Mouse (Mus musculus) lung, adult 2 months (tissue): ENCODE data around the gene Sirt1. TPM values are rescaled to one million over a fixed set of nuclear protein-coding genes. Genes with fewer than 3 reads are reported as not detected.

ENCODE experiments used
- DNase-seq: peaks from one replicate; pipeline ENCODE4 v3.0.0; 2022
- H3K4me1 ChIP-seq: fragments of 200-500 bp; 2 replicates; pipeline ENCODE4 v1.6.1; 2011; ENCODE audit warnings: low read length; ENCODE audit not compliant: control insufficient read depth, insufficient read depth
- H3K4me3 ChIP-seq: fragments of 200-500 bp; replicated peaks from 2 replicates; pipeline ENCODE3; 2011; ENCODE audit warnings: low read depth, mild to moderate bottlenecking, control low read depth, low read length; ENCODE audit errors: extremely low read depth
- CTCF ChIP-seq: fragments of 200-500 bp; IDR thresholded peaks from 2 replicates; pipeline ENCODE4 v1.5.1; 2011; ENCODE audit warnings: mild to moderate bottlenecking, low read length, control low read depth; ENCODE audit not compliant: insufficient read depth
- POLR2A ChIP-seq: fragments of 200-500 bp; IDR thresholded peaks from 2 replicates; pipeline ENCODE4 v1.6.1; 2011; ENCODE audit warnings: low read depth, mild to moderate bottlenecking, control low read depth, low read length, borderline replicate concordance; ENCODE audit errors: extremely low read depth
- WGBS: fragments of 180-500 bp; shearing (Covaris S2); methylation state at CpG from one replicate; pipeline ENCODE4 v1.1.7; 2018; 5-methylcytosine and 5-hydroxymethylcytosine counted together
- polyA plus RNA-seq: library from polyadenylated mRNA; depleted of rRNA; stranded (reverse); fragments of >200 nt; gene quantifications from 2 replicates; pipeline ENCODE4 v1.2.3, GENCODE M21; 2012; rRNA removed

Gene Sirt1
- polyA plus RNA-seq, result 3.3 and 4.8 TPM in 2 replicates

DNA sequence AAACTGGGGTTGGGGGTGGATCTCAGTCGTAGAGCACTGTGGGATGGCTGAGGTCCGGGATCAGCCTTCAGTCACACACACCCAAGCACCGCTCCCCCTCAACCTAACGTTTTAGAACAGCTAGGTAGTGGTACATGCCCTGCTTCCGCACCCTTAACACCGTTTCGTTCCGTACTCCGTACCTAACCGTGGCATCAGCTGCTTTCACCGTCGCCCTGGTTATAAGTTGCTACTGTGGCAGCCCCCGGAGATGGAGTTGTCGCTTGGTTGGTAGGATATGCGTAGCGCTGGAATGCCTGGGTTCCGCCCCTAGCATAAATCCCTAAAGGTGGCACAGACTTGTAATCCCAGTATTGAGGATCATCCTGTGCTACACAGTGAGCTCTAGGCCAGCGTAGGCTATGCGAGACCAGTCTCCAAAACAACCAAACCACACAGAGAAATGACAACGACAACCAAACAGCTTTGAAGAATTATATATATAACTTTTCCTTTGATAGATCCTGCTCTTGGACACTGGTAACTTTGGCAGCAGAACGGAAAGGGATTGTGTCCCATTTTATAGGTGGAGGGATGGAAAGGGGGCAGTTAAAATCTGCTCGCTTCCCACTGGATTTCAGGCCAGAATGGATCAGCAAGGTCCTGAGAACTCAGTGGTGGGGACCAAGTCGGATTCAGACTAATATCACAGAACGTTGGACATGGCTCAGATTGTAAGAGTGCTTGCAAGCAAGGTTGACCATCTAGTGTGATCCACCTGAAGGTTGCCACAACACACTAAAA is at the start of gene Sirt1:
TSS of gene Sirt1 (minus strand) at position 207 of the 783 bp plus-strand sequence.
- TF ChIP-seq POLR2A (no peak), CTCF (no peak)
- Histone ChIP-seq H3K4me1 (0 out of 2 replicates have a peak, but pooled peaks cover 4% of the 10 kb centered on the region), H3K4me3 (peak within 1 kb of the TSS; percentile 92)
- DNase-seq, result peak; percentile 26
- WGBS, result 7% methylated on average over 24 of the region's 24 CpGs

DNA sequence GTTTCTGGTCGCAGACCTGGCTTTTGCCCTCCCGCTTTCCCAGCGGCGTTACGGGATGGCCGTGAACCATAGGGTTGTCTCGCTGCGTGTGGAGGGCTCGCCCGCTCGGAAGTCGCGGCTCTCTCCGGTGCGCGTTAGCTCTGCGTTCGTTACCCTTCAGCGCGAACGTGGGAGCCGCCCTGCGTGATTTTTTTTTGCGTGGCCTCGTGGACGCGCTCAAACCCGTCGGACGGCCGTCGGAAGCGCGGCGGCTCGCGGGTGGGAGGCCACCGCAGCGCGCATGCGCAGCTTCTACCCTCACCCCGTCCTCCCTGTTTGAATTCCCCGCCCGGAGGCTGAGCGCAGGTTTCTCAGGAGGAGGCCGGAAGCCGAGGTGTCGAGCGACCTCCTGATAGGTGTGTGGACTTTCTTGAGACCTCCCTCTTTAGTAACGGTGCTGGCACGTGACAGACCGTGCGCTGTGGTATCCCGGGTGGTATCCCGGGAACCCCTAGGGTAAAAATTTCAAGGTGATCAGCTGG is 48.3 kb upstream of the Sirt1 start, which contains the start of gene Ctnna3:
TSS of gene Ctnna3 (plus strand) at position 314 of the 521 bp plus-strand sequence.
- TF ChIP-seq POLR2A (no peak; the same call in 1 of the 2 replicates), CTCF (no peak)
- under 1% methylated on average over 55 of the region's 55 CpGs for WGBS
- Histone ChIP-seq H3K4me1 (no peaks in the 10 kb centered on the region), H3K4me3 (peak within 1 kb of the TSS; percentile 81)
- DNase-seq, result peak; percentile 79

DNA sequence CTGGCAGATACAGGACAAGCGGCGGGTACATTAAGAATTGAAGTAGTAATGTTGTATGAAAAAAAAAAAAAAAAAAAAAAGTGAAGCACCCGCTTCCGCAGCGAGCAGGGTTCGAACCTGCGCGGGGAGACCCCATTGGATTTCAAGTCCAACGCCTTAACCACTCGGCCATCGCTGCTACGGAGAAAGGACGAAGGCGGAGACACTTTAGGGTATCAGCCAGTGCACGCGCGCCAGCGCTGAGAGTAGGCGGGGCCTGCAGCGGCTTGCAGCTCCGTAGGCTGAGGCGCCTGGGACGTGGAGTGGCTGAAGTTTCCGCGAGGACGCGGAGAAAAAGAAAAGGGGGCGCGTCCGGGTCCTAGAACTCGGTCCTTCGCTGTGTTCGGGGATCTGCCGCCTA is 47.9 kb upstream of the Sirt1 start:
- Histone ChIP-seq H3K4me1 (no peaks in the 10 kb centered on the region), H3K4me3 (peak overlapping the region; percentile 81)
- peak; percentile 100 for DNase-seq
- WGBS, result under 1% methylated on average over 34 of the region's 34 CpGs
- TF ChIP-seq POLR2A (peak; percentile 25; the same call in 1 of the 2 replicates), CTCF (no peak)

DNA sequence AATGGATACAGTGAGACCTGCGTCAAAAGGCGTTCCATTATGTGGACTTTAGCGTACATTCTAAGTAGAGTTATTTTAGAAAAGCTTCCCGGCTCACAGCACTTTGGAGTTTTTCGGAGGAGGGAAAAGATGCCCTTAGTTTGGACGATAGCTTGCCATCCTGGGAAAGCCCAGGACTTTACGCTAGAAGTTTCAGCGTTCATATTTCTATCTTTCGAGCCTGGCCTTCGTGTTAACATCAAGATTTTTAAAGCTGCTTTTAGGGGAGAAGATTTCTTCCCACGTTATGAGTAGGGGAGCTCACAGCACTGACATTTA is 47.5 kb upstream of the Sirt1 start:
- no peak for TF ChIP-seq POLR2A
- TF ChIP-seq CTCF, result no peak
- no peaks in the 10 kb centered on the region for H3K4me1 ChIP-seq
- whole genome bisulfite sequencing, result under 1% methylated on average over 11 of the region's 11 CpGs
- no peak for DNase-seq
- peak overlapping the region; percentile 66 for H3K4me3 ChIP-seq

DNA sequence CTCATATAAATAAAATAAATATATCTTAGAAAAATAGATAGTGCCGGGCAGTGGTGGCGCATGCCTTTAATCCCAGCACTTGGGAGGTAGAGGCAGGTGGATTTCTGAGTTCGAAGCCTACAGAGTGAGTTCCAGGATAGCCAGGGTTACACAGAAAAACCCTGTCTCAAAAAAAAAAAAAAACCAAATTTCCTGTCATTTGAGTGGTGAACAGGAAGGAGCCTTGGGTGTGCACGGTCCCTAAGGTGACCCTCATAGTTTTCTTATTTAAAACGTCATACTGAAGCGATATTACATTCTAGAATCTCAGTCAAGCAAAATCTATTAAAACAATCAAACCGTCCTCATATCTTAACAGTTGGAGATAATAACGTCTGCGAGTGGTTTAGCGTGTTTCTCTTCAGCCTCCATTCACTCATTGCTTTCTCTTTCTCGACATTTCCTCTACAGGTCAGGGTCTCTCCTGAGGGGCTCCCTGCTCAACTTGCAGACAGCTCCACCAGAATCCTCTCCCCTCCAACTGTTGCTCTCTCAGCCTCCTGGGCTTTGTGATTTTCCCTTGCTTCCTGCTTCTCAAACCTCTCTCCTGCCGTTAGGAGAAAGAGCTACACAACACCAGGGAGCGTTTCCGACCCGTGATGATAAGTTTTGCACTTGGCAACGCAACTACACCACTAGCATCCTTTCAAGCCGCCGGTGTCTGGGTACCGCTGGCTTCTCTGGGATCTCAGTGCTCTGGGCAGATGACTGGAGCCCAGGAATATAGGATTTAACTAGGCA is 46.9 kb upstream of the Sirt1 start:
- TF ChIP-seq POLR2A (no peak), CTCF (no peak)
- no peak for DNase-seq
- WGBS, result 14% methylated on average over 19 of the region's 19 CpGs

DNA sequence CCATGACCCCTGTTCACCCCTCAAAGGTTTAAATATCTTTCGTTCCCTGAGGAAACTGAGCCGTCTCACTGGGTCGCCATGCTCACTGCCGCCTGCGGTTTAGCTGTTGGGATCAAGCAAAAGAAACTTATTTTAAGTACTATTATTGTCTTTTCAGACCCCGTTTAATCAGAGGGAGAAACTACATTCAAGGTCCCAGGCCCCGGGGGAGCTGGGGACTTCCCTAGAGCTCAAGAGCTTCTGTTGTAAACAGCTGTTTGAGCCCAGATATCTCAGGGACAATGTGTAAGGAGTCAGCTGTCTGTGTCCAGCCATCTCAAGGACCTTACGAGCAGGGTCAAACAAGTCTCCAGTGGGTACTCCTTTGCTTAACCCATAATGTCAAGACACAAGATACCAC is 45.6 kb upstream of the Sirt1 start:
- no peak overlapping the region for H3K4me3 ChIP-seq
- no peak for DNase-seq
- no peaks in the 10 kb centered on the region for H3K4me1 ChIP-seq
- 77% methylated on average over 8 of the region's 8 CpGs for WGBS
- TF ChIP-seq POLR2A (no peak), CTCF (no peak)

More for the DNA sequence above, 46.9 kb upstream of the Sirt1 start:
- Histone ChIP-seq H3K4me3 (peak overlapping the region; percentile 66), H3K4me1 (no peaks in the 10 kb centered on the region)

DNA sequence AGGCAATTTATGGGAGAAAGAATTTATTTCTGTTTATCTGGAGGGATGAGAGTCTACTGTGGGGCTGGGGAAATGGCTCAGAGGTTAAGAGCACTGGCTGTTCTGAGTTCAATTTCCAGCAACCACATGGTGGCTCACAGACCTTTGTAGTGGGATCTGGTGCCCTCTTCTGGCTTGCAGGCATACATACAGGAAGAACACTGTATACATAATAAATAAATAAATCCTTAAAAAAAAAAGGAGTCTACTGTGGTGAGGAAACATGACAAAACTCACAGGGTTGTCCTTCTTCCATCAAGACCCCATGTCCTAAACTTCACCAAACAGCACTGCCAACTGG is 42.9 kb upstream of the Sirt1 start:
- Histone ChIP-seq H3K4me1 (no peaks in the 10 kb centered on the region), H3K4me3 (no peak overlapping the region)
- no peak for DNase-seq
- TF ChIP-seq POLR2A (no peak), CTCF (peak; percentile 27)

DNA sequence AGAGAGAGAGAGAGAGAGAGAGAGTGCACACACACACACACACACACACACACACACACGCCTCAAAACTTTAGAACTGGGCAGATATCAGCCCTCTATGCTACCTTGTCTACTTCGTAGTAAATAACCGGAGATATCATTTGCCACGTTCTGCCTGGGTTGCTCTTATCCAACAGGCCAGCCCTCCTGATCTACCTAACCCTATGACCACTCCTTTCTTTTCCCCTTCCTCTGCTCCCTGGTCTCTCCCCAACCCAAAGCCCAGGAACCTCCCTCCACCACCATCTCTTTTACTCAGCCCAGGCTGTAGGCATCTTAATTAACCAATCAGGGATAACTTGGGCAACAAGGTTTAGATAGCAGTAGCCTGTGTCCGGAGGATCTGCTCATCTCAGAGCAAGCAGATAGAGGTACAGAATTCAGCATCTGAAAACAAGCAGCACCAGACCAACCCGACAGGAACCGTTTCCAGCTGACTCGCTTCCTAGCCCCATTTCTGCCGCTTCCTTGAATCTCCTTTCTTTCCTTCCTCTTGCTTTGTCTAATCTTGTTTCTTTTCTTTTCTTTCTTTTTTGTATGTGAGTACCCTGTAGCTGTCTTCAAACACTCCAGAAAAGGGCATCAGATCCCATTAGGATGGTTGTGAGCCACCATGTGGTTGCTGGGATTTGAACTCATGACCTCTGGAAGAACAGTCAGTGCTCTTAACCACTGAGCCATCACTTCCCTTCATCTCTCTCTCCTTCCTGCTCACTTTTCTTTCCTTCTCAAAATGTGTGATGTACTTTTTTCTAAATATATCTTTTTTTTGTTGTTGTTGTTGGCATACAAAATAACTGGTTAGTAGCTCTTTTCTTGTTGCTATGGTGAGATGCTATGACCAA is 42.3 kb upstream of the Sirt1 start:
- Histone ChIP-seq H3K4me3 (no peak overlapping the region), H3K4me1 (no peaks in the 10 kb centered on the region)
- no peak for DNase-seq
- TF ChIP-seq CTCF (no peak), POLR2A (no peak)
- 88% methylated on average over 9 of the region's 9 CpGs for WGBS

DNA sequence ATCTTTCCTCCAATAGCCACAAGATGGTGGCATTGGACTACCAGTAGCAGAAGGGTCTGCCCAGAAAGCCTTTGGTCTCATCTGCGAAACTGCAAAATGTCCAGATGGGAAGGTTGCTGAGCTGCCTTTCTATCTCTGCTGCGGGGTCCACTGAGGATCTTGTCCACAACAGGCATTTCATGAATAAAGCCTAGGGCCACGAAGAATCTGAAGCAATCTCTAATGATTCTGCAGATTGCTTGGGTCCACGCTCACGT is 41.2 kb upstream of the Sirt1 start:
- no peak for TF ChIP-seq CTCF
- TF ChIP-seq POLR2A, result no peak
- H3K4me1 ChIP-seq, result no peaks in the 10 kb centered on the region
- H3K4me3 ChIP-seq, result no peak overlapping the region
- DNase-seq, result no peak
- WGBS, result 86% methylated on average over 5 of the region's 5 CpGs
